Mouse (Mus musculus) gastrocnemius, adult 8-10 months (tissue): Measurements from ENCODE around the gene Armcx1. TPM values are rescaled to one million over a fixed set of nuclear protein-coding genes. Genes with fewer than 3 reads are reported as not detected.
"Not testable (repeated sequence)": the region's sequence is repeated elsewhere in the genome, so short reads cannot be mapped to it uniquely, and the experiment has no call there.

ENCODE experiments used
- DNase-seq, 2 experiments: peaks; one replicate each; pipeline ENCODE4 v3.0.0; 2022; ENCODE audit warnings: low spot score in 2 of 2
- total RNA-seq, 4 experiments: library from RNA; stranded (reverse); gene quantifications; 2 replicates each; pipeline ENCODE4 v1.2.4; 2022

The Armcx1 gene
- 1 to 10 TPM in 3 of 4 experiments, under 1 TPM in 1; 0.92 to 2.2 (median 1.6) TPM for total RNA-seq

DNA sequence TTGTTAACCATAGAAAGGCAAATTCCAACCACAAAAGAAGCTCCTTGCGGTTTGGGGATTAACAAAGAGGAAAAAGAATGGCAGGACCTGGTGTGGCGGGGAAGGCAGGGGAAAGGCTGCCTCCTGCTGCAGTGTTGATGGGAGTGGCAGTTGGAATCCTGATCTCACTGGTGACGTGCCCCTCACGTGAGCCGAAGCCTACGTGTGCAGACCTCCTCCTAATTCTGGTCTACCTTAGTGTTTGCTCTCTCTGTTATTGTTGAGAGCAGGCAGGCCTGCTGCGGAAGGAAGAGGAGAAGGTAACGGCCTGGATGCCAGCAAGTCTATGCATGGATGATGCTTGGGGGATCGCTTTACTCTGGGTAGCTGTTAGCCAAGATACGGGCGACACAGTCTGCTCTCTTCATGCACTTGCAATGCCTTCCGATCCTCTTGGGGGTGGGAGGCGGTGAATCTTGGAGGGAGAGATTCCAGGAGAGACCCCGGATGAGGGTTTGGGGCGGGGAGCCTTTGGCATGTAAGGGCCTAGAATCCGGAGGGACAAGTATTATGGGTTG lies at the start of gene Armcx1:
Armcx1 (plus strand) TSS at position 212 of the 557 bp plus-strand sequence.
- no peak for DNase-seq

- DNase-seq: no peak
These were observed 42.7 kb upstream of the Armcx1 start for GRCm38 (mm10) chrX:134675022-134675421.

DNA sequence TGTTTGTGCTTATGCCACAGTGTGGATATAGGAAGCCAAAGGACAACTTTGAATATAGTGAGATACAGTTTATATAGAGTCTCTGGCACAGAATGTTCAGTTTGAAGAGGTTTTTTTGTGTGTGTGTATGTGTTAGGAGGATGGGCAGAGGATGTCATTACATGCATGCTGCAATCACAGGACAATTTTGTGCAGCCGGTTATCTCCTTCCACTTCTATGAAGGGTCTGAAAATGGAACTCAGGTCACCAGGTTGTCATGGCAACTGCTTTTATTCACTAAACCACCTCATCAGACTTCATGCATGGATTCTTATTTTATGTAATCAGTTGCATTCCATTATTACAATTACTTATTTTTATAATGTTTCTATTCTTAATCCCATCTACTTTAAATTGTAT lies 41.8 kb upstream of the Armcx1 start:
- no peak for DNase-seq

DNA sequence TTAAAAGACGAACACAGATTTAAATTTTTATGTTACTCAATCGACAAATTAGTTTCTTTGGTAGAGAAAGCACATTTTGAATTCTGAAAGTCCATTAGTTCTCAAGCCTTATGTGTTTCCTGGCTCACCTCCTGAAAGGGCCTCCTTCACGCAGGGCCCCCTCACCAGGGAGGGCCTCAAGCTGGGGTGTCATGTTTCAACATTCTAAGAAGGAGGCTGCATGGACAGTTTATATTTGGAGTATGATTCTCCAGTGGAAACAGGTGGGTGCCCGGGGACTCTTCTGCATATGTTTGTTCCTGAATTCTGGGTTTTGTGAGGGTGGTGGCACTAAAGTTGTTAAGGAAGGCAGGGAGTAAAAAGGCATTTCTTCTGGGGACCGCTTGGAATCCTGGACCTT lies 32.8 kb upstream of the Armcx1 start:
- no peak for DNase-seq

DNA sequence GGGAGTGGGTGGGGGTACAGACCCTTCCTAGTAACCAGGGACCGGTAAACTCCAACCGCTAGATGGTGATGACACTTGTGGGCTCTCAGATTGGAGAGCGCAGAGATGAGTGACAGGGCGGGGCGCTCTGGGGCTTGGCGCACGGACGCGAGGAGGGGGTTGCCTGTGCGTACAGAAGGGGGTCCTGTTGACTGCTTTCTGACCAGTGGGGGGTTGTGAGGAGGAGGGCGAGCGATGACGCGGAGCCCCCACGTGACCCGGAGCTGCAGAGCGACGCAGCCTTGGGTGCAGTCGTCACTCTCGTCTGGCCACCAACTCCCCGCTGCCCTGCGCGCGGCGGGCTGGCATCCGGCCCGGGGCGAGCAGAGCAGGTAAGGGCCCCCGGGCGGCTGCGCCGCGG lies 31.5 kb upstream of the Armcx1 start, which contains the start of gene Armcx4:
Armcx4 (plus strand) TSS at position 253 of the 400 bp plus-strand sequence.
- peak; percentile 2 to 35 for DNase-seq

- DNase-seq: no peak
These were observed 31.0 kb upstream of the Armcx1 start for GRCm38 (mm10) chrX:134686739-134687171.

DNA sequence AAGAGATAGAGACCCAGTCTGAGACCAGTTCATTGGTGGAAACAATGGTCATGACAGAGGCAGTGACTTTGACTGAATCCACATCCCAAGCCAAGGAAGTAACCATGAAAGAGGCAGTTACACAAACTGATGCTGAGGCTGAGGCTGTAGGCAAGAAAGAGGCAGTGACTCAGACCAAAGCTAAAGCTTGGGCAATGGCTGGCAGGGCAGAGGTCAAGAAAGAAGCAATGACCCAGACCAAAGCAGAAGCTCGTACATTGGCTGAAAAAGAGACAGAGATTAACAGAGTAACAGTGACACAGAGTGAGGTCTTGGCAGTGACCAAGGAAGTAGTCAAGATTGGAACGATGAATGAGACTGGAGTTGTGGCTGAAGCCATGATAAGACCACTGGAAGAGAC lies 28.1 kb upstream of the Armcx1 start:
- no peak for DNase-seq

DNA sequence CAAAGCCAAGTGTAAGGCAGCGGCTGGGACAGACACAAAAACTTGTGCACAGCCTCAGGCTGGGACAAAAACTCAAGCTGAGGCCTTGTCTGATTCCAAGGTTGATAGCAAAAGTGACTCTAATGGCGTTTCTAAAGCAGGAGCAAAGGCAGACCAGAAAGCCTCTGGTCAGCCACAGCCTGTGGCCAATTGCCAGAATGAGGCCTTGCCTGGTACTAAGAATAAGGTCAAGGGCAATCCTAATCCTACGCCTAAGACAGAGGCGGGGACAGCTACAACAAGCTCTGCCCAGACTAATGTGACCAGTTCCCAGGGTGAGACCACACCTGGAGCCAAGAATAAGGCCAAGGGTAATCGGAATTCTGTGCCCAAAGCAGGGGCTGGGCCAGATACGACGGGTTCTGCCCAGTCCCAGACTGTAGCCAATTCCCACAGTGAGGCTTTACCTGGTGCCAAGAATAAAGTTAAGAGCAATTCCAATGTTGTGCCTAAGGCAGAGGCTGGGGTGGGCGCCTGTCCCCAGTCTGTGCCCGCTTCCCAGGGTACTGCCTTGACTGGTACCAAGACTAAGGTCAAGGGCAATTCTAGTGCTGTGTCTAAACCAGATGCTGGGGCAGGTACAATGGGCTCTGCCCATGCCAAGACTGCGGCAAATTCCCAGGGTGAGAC lies 26.8 kb upstream of the Armcx1 start:
- no peak for DNase-seq

DNA sequence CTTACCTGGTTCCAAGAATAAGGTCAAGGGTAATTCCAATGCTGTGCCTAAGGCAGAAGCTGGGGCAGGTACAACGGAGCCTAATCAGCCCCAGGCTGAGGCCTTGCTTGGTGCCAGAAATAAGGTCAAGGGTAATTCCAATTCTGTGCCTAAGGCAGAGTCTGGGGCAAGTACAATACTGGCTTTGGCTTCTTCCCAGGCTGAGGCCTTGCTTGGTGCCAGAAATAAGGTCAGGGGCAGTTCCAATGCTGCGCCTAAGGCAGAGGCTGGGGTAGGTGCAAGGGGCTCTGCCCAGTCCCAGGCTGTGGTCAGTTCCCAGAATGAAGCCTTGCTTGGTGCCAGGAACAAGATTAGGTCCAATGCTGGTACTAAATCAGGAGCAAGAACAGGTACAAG lies 26.2 kb upstream of the Armcx1 start:
- DNase-seq: no peak

DNA sequence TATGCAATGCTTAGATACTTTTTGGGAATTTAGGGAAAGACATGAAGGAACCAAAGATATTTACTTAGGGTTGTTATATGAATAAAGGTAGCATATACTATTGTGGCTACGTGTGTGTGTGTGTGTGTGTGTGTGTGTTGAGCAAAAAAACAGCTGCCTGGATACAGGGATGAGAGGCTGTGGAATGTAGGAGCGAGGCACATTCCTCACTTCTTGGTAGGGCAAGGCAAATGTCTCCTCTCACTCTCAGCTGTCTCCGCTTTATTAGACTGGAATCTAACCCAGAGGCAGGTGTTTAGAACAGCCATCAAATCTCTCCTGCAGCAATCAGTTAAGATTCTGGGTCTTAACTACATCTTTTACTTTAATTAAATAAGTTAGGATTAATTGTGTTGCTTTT lies 900 bp upstream of the Armcx1 start:
- no peak for DNase-seq

DNA sequence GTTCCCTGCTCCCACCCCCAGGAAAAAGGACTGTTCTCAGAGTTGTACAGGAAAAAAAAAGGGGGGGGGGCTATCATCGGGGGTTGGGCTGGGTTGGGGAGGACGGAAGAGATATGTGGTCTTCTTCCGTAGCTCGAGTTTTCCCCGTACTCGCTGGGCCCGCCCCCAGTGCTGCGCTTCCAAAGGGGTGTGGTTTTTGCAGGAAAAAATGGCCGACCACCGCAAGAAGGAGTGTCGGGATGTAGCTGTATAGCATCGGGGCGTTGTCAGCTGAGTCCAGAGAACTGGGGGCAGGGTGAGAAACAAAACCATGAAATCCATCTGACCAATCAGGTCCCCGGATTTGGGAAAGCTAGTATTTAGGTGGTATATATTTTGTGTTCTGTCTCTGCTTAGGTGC lies 761 bp downstream of the Armcx1 start:
- DNase-seq: no peak

DNA sequence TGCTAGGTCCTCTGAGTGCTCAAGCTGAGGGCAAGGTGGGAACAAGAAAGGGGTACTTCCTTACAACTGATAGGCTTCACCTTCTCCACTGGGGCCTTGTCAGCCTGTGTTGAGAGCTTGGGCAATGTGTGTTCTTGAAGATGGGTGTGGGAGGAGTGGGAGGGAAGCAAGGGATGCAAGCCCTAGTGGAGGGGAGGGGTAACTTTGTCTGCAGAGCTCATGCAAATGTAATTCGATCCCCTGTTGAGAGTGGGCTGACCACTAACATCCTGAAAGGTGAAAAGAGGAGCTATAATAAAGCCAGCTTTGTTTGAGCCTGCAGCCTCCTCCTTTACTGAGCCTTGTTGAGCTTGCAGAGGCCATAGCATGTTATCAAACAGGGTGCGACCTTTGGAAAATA lies 6.0 kb downstream of the Armcx1 start:
- not testable (repeated sequence) for DNase-seq

DNA sequence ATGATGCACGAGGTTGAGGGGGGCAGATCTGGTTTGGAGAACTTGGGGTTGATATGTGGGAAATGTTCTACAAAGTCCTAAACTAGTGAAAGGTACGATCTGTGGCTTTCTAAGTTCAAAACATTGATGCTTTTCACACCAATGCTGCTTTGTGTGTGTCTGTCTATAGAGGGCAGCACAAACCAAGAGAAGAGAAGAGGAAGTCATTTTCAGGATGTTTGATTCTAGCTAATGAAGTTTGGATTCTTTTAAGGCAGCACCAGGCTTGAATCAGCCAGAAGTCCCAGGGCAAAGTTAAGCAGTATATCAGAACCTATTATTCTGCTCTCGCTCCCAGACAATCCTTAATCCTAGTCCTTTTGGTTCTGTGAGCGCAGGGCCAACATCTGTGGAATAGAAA lies 12.0 kb downstream of the Armcx1 start:
- no peak for DNase-seq

- DNase-seq: no peak
These were observed 20.0 kb downstream of the Armcx1 start for GRCm38 (mm10) chrX:134737796-134738195.

DNA sequence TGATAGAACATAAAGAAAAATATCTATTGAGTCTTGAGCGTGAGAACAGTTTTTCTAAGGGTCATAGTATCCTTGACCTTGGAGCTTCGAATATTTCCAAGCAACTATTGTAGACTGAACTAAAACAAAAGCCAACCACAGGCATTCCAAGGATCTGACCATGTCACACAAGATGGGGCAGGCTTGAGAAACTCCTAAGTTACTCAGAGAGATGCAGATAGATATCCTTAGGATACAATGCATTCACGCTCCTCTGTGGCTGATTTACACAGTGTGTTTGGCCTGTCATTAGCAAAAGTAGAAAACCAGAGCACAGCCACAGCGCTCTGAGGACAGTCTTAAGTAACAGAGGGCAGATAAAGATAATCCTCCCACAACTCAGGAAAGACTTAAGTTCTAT lies 21.4 kb downstream of the Armcx1 start:
- DNase-seq: no peak

- DNase-seq: no peak
These were observed 24.1 kb downstream of the Armcx1 start for GRCm38 (mm10) chrX:134741862-134742261.

DNA sequence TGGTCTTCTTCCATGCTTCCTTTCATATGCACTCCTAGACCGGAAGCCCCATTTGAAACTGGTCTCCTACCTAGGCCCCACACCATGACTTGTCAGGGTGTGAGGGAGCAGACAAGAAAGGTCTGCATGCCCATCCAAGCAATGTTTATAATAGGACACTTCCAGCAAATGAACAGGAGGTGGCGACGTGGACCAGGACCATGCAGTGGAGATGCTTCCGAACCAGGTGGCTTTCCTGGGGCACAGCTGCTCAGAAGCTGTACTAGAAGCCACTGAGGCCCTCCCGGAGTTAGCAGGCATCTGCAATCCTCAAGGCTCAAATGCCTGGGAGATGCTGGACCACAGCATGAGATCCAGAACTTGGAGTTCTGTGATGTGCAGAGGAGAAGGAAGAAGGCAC lies 28.7 kb downstream of the Armcx1 start:
- no peak for DNase-seq

GRCm38 (mm10) chrX:134750764-134751592 lies 33.2 kb downstream of the Armcx1 start, which contains the start of gene Armcx6:
TSS of gene Armcx6 (minus strand) at chrX:134751417.
- DNase-seq: peak; percentile 46 to 55

DNA sequence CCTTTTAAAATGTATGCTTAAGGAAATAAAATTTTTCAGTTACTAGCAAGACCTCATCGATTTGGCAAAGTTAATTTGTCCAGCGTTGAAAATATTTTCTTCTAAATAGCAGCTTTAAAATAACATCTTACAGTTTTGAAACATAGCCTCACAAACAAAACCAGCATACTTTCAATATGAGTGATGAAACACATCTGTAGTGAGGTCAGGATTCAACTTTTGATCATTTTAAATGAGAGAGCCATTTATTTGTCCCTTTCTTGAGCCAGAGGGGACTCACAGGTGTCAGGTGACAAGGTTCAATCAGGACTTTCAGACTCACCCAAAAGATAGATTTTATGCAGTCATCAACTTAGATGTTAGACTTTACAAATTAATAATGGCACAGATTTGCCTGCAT lies 34.1 kb downstream of the Armcx1 start:
- DNase-seq: no peak

GRCm38 (mm10) chrX:134752584-134752983 lies 34.8 kb downstream of the Armcx1 start:
- DNase-seq: peak in 1 of 2 experiments; percentile 25

- DNase-seq: peak in 1 of 2 experiments; percentile 34
These were observed 38.9 kb downstream of the Armcx1 start, which contains the start of gene Armcx3 for GRCm38 (mm10) chrX:134756434-134757292. TSS of gene Armcx3 (plus strand) at chrX:134756595.
